Mouse (Mus musculus): Measurements from ENCODE around the gene Slc41a3. TPM values are rescaled to one million over a fixed set of nuclear protein-coding genes. Genes with fewer than 3 reads are reported as not detected.

Gene Slc41a3
- polyA plus RNA-seq, 1 experiment from 2014 or later, result 4.3 TPM

GRCm38 (mm10) chr6:90688742-90689141 is 84.2 kb downstream of the Slc41a3 start:
- 0 out of 2 replicates have a peak, but pooled peaks cover 2% of the 10 kb centered on the region for H3K4me1 ChIP-seq (replicated peaks; ENCODE audit: control insufficient read depth, insufficient read depth)
- 0 out of 2 replicates have a peak, but pooled peaks have one; percentile 3 for TF ChIP-seq CTCF (IDR thresholded peaks at IDR 0.05; ENCODE audit: low read depth)
- no peak for TF ChIP-seq EP300 (optimal IDR thresholded peaks at IDR 0.05)
- H3K4me2 ChIP-seq (replicated peaks; ENCODE audit: low read depth), result no peak overlapping the region
- DNase-seq (ENCODE audit: low spot score) (no peak), ATAC-seq (ENCODE audit: low FRiP score, low TSS enrichment) (no peak)
- peaks cover 17% of the 10 kb centered on the region; the same call in 1 of the 2 replicates for H3K36me3 ChIP-seq (ENCODE audit: control insufficient read depth, insufficient read depth, low read length)
- H3K4me3 ChIP-seq (ENCODE audit: low read depth, low read length), result no peak overlapping the region
- 59% methylated on average over 3 of the region's 3 CpGs for WGBS
- no peaks in the 10 kb centered on the region for H3K9me3 ChIP-seq (ENCODE audit: control insufficient read depth, low read length)
- no peak overlapping the region for H3K27ac ChIP-seq (replicated peaks)
- no peak overlapping the region for H3K9ac ChIP-seq (ENCODE audit: low read length)
- no peaks in the 10 kb centered on the region for H3K27me3 ChIP-seq (ENCODE audit: control insufficient read depth, insufficient read depth, low read length)

GRCm38 (mm10) chr6:90689500-90689899 is 85.0 kb downstream of the Slc41a3 start:
- 84% methylated on average over 10 of the region's 10 CpGs for WGBS
- Histone ChIP-seq H3K4me2 (replicated peaks; ENCODE audit: low read depth) (no peak overlapping the region), H3K4me3 (ENCODE audit: low read depth, low read length) (no peak overlapping the region), H3K27me3 (ENCODE audit: control insufficient read depth, insufficient read depth, low read length) (no peaks in the 10 kb centered on the region), H3K36me3 (ENCODE audit: control insufficient read depth, insufficient read depth, low read length) (peaks cover 19% of the 10 kb centered on the region; the same call in 1 of the 2 replicates), H3K9me3 (ENCODE audit: control insufficient read depth, low read length) (no peaks in the 10 kb centered on the region), H3K27ac (replicated peaks) (no peak overlapping the region), H3K9ac (ENCODE audit: low read length) (no peak overlapping the region), H3K4me1 (replicated peaks; ENCODE audit: control insufficient read depth, insufficient read depth) (0 out of 2 replicates have a peak, but pooled peaks cover 2% of the 10 kb centered on the region)
- TF ChIP-seq CTCF (IDR thresholded peaks at IDR 0.05; ENCODE audit: low read depth) (no peak), EP300 (optimal IDR thresholded peaks at IDR 0.05) (no peak)
- ATAC-seq (ENCODE audit: low FRiP score, low TSS enrichment), result no peak
- DNase-seq (ENCODE audit: low spot score), result no peak

- Histone ChIP-seq H3K27ac (replicated peaks) (no peak overlapping the region), H3K4me1 (replicated peaks; ENCODE audit: control insufficient read depth, insufficient read depth) (0 out of 2 replicates have a peak, but pooled peaks cover 2% of the 10 kb centered on the region), H3K9me3 (ENCODE audit: control insufficient read depth, low read length) (no peaks in the 10 kb centered on the region), H3K27me3 (ENCODE audit: control insufficient read depth, insufficient read depth, low read length) (no peaks in the 10 kb centered on the region), H3K36me3 (ENCODE audit: control insufficient read depth, insufficient read depth, low read length) (peaks cover 22% of the 10 kb centered on the region; the same call in 1 of the 2 replicates), H3K4me3 (ENCODE audit: low read depth, low read length) (no peak overlapping the region), H3K4me2 (replicated peaks; ENCODE audit: low read depth) (no peak overlapping the region), H3K9ac (ENCODE audit: low read length) (no peak overlapping the region)
- ATAC-seq (ENCODE audit: low FRiP score, low TSS enrichment), result no peak
- TF ChIP-seq EP300 (optimal IDR thresholded peaks at IDR 0.05) (no peak), CTCF (IDR thresholded peaks at IDR 0.05; ENCODE audit: low read depth) (no peak)
- 75% methylated on average over 2 of the region's 2 CpGs for WGBS
- DNase-seq (ENCODE audit: low spot score), result no peak
Measured at GRCm38 (mm10) chr6:90691935-90692334, 87.4 kb downstream of the Slc41a3 start.

GRCm38 (mm10) chr6:90692404-90692803 is 87.9 kb downstream of the Slc41a3 start:
- DNase-seq (ENCODE audit: low spot score) (no peak), ATAC-seq (ENCODE audit: low FRiP score, low TSS enrichment) (no peak)
- 0 out of 2 replicates have a peak, but pooled peaks cover 2% of the 10 kb centered on the region for H3K4me1 ChIP-seq (replicated peaks; ENCODE audit: control insufficient read depth, insufficient read depth)
- no peaks in the 10 kb centered on the region for H3K9me3 ChIP-seq (ENCODE audit: control insufficient read depth, low read length)
- peaks cover 22% of the 10 kb centered on the region; the same call in 1 of the 2 replicates for H3K36me3 ChIP-seq (ENCODE audit: control insufficient read depth, insufficient read depth, low read length)
- no peak overlapping the region for H3K4me3 ChIP-seq (ENCODE audit: low read depth, low read length)
- H3K27me3 ChIP-seq (ENCODE audit: control insufficient read depth, insufficient read depth, low read length), result no peaks in the 10 kb centered on the region
- H3K4me2 ChIP-seq (replicated peaks; ENCODE audit: low read depth), result no peak overlapping the region
- 91% methylated on average over 2 of the region's 2 CpGs for whole genome bisulfite sequencing
- H3K9ac ChIP-seq (ENCODE audit: low read length), result no peak overlapping the region
- no peak overlapping the region for H3K27ac ChIP-seq (replicated peaks)
- TF ChIP-seq EP300 (optimal IDR thresholded peaks at IDR 0.05), result no peak
- TF ChIP-seq CTCF (IDR thresholded peaks at IDR 0.05; ENCODE audit: low read depth), result no peak

- 38% methylated on average over 1 of the region's 1 CpGs for WGBS
- peaks cover 9% of the 10 kb centered on the region; the same call in 1 of the 2 replicates for H3K36me3 ChIP-seq (ENCODE audit: control insufficient read depth, insufficient read depth, low read length)
- no peak for TF ChIP-seq EP300 (optimal IDR thresholded peaks at IDR 0.05)
- TF ChIP-seq CTCF (IDR thresholded peaks at IDR 0.05; ENCODE audit: low read depth), result no peak
Measured at GRCm38 (mm10) chr6:90695754-90696153, 91.2 kb downstream of the Slc41a3 start.

More at GRCm38 (mm10) chr6:90695754-90696153, 91.2 kb downstream of the Slc41a3 start:
- Histone ChIP-seq H3K27me3 (ENCODE audit: control insufficient read depth, insufficient read depth, low read length) (no peaks in the 10 kb centered on the region), H3K4me1 (replicated peaks; ENCODE audit: control insufficient read depth, insufficient read depth) (no peaks in the 10 kb centered on the region), H3K4me3 (ENCODE audit: low read depth, low read length) (no peak overlapping the region), H3K4me2 (replicated peaks; ENCODE audit: low read depth) (no peak overlapping the region), H3K9ac (ENCODE audit: low read length) (no peak overlapping the region), H3K27ac (replicated peaks) (0 out of 2 replicates have a peak overlapping the region, but pooled peaks have one; percentile 18), H3K9me3 (ENCODE audit: control insufficient read depth, low read length) (no peaks in the 10 kb centered on the region)
- no peak for DNase-seq (ENCODE audit: low spot score)
- ATAC-seq (ENCODE audit: low FRiP score, low TSS enrichment), result no peak

Small RNAs within 50 kb of the gene (microRNA-seq; reads per million reads assigned to microRNA genes)
- gene Gm24816, result not detected

Other genes starting within 250 kb of the Slc41a3 start
- 4.7 and 4.9 TPM in 2 replicates for gene Zxdc, start 235.2 kb upstream of the Slc41a3 start, polyA plus RNA-seq (2015; fragmentation: Nextera tagmentation; extraction: Ambion mirVana)
- gene Cfap100, start 175.9 kb upstream of the Slc41a3 start, polyA plus RNA-seq (2015; fragmentation: Nextera tagmentation; extraction: Ambion mirVana), result 0.30 and 0.34 TPM in 2 replicates
- 4.1 and 4.2 TPM in 2 replicates for gene Klf15, start 142.1 kb upstream of the Slc41a3 start, polyA plus RNA-seq (2015; fragmentation: Nextera tagmentation; extraction: Ambion mirVana)
- gene Aldh1l1, start 118.3 kb upstream of the Slc41a3 start, polyA plus RNA-seq (2015; fragmentation: Nextera tagmentation; extraction: Ambion mirVana), result 6.6 and 7.6 TPM in 2 replicates

Data from stomach, postnatal 0 days (tissue).